Mouse (Mus musculus) embryonic fibroblast, embryonic 13.5 days (primary cell): ENCODE results near the gene Serpinh1.

Experiments used
- CTCF ChIP-seq: IDR thresholded peaks from 2 replicates; pipeline ENCODE4 v1.5.1; 2011; ENCODE audit warnings: mild to moderate bottlenecking, control low read depth, low read length, moderate library complexity, borderline replicate concordance; ENCODE audit not compliant: insufficient read depth
- POLR2A ChIP-seq: IDR thresholded peaks from 2 replicates; pipeline ENCODE4 v1.6.1; 2011; ENCODE audit warnings: low read depth, mild to moderate bottlenecking, control low read depth, low read length, moderate library complexity

GRCm38 (mm10) chr7:99304029-99304428, 49.0 kb downstream of the Serpinh1 start:
- TF ChIP-seq POLR2A, result no peak
- TF ChIP-seq CTCF, result no peak
